Mouse (Mus musculus) naive thymus-derived CD4-positive, alpha-beta T cell, adult 5 months (primary cell): ENCODE measurements around the gene Hrnr. TPM values are rescaled to one million over a fixed set of nuclear protein-coding genes. Genes with fewer than 3 reads are reported as not detected.

Experiments used
- polyA plus RNA-seq: library from polyadenylated mRNA; unstranded; fragments of 100-300 nt; shearing (Covaris generic); gene quantifications from one replicate; pipeline ENCODE4 v1.2.1, GENCODE M21; 2017

Gene Hrnr
- polyA plus RNA-seq: not detected

GRCm38 (mm10) chr3:93319449-93319848 lies at the start of gene Hrnr:
Hrnr (plus strand) TSS chr3:93319749.

DNA sequence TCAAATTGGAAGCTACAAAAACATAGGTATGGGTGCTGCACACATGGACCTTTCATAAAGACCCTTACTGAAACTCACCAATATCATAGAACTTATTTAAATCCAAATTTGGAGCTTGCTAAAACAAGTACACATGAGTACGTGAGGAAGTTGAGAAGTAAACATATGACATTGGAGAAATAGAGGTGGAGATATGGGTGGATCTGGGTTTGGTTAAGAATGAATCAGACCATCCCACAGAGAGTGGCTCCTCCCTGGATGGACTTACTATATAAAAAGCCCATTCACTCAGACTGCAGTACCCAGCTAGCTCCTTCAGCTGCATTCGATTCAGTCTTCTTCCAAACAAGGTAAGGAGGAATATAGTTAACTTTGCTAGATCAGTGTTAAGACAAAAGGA lies 46.3 kb upstream of the Hrnr start, which contains the start of gene Flg:
Gene Flg (plus strand): TSS at position 301 of the 400 bp plus-strand sequence.

Other genes starting within 250 kb of the Hrnr start
- not detected for gene Crnn, start 175.0 kb upstream of the Hrnr start, polyA plus RNA-seq
- not detected for gene Flg2, start 122.5 kb upstream of the Hrnr start, polyA plus RNA-seq
- gene Flg, start 46.2 kb upstream of the Hrnr start, polyA plus RNA-seq: not detected
- gene Rptn, start 74.0 kb downstream of the Hrnr start, polyA plus RNA-seq: not detected
- gene Tchh, start 122.6 kb downstream of the Hrnr start, polyA plus RNA-seq: not detected
- not detected for gene Tchhl1, start 149.0 kb downstream of the Hrnr start, polyA plus RNA-seq
- gene S100a11, start 200.7 kb downstream of the Hrnr start, polyA plus RNA-seq: 133 TPM
- 213 TPM for gene S100a10, start 235.3 kb downstream of the Hrnr start, polyA plus RNA-seq